9 mouse cellular contexts compared by ENCODE assay signal in the genomic region with DNA sequence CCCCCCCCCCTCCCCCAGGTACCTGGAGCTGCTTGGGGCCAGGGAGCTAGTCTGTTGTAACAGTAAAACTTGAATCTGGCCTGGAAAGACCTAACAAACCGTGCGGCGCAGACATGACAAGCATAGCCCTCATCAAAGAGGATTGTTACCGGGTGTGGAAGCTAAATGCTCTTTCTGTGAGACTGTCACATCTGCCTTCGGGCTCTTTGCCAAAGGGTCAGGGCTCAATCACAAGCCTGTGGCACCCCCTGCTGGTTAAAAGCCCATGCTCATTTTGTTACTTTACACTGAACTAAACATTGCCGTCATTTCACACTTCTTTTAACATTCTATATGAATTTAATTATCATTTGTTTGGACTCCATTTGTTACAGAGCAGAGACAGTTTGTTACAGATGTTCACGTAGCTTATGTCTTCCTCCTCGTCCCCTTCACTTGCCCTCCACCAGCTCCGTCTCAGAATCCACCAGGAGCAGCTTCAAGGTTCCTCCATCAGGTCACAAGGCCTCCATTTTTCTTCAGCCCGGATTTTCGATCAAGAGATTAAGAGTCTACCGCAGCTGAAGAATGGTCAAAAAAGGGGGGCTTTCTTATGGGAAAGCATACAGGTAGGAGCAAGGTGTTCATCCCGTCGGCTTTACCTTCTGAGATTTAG.
DNase-seq lines count a peak whose midpoint lies in the region; ATAC-seq and TF ChIP-seq lines count a peak whose summit lies in the region.
"Had no signal": no experiment of that assay in that cellular context is flagged by ENCODE, and none has a peak within 500 bp of the region (broad histone marks: within the 10 kb centered on the region; RNA-seq: fewer than 3 reads in every experiment).

No protein-coding gene starts in this region.

- H3K27me3 ChIP-seq in Patski = peaks cover 4% of the 10 kb centered on the region
- H3K27me3 ChIP-seq in hindbrain, embryonic 15.5 days = peaks cover 7% of the 10 kb centered on the region; the same call in 1 of the 2 replicates

- H3K4me2 ChIP-seq in hindbrain, embryonic 15.5 days = peak overlapping the region; percentile 66

- peak; percentile 85 for TF ChIP-seq CTCF in Patski (IDR thresholded peaks at IDR 0.05)

- H3K4me3 ChIP-seq in hindbrain, embryonic 15.5 days = peak overlapping the region; percentile 36
- H3K4me3 ChIP-seq: megakaryocyte, embryonic 14.5 days had no signal

- H3K4me1 ChIP-seq in hindbrain, embryonic 15.5 days (replicated peaks) = peaks cover 21% of the 10 kb centered on the region

- POLR2A ChIA-PET in Patski (lab: Charles Lee) = no interaction called here

- no peaks in the 10 kb centered on the region for H3K36me3 ChIP-seq in hindbrain, embryonic 15.5 days

- in situ Hi-C loops in Patski (cut with MboI; ENCODE audit: low pct_unique_long_range_greater_than_20kb) = loop anchor here (10.0 kb wide), 1 partner anchor 860 kb away; no protein-coding TSS in a partner anchor

- CTCF ChIA-PET in Patski (lab: Charles Lee) = interaction anchor here (0.8 to 1.2 kb wide), 6 partner anchors 15 to 726 kb away, joined by 3 to 5 read pairs (median 4); no protein-coding TSS in a partner anchor

- DNase-seq in Patski (ENCODE audit: low read depth, low spot score) = peak; percentile 1
- DNase-seq in cerebellum, adult 18-20 months = peak; percentile 72 to 85
- DNase-seq in forelimb bud, embryonic 11.5 days (ENCODE audit: low read depth, low spot score) = peak; percentile 87
- peak; percentile 79 to 87 for DNase-seq in layer of hippocampus, postnatal 25 days (ENCODE audit: extremely low spot score in 1 of 2, low spot score in 1 of 2)
- DNase-seq in lung, postnatal 14 days = peak; percentile 57
- peak; percentile 82 for DNase-seq in right cerebral cortex, adult 18-20 months

- WGBS in hindbrain, embryonic 15.5 days = 8% methylated on average over 14 of the region's 14 CpGs

- H3K9me3 ChIP-seq in hindbrain, embryonic 15.5 days = no peaks in the 10 kb centered on the region
- H3K9me3 ChIP-seq: megakaryocyte, embryonic 14.5 days had no signal

- peak overlapping the region; percentile 40 for H3K9ac ChIP-seq in hindbrain, embryonic 15.5 days

- H3K27ac ChIP-seq in hindbrain, embryonic 15.5 days (replicated peaks) = peak overlapping the region; percentile 63

- ATAC-seq in Patski = peak; percentile 39
- ATAC-seq in hindbrain, embryonic 15.5 days (ENCODE audit: low FRiP score, low read depth) = peak; percentile 88
- ATAC-seq in erythroblast, adult 5-6 weeks (replicated peaks; ENCODE audit: low FRiP score, poor library complexity, severe bottlenecking) = no peak

Comparison
In these comparisons a context has a peak if more than half of its experiments do, and no peak if none do; other contexts are left out.
1. DNase-seq: peak in every context shown above with its lines; median percentile 87 in forelimb bud, embryonic 11.5 days; 83 in layer of hippocampus, postnatal 25 days; 82 in right cerebral cortex, adult 18-20 months; 78 in cerebellum, adult 18-20 months; 57 in lung, postnatal 14 days; 1 in Patski.